Mouse (Mus musculus) c-Kit-positive CD71-negative TER-119-negative erythroid progenitor cells, embryonic 14.5 days (primary cell): ENCODE results near the gene Rilpl1.
A peak's percentile ranks its signal among the peaks of the same experiment; 100 is the strongest.
"Not testable (repeated sequence)": the region's sequence is repeated elsewhere in the genome, so short reads cannot be mapped to it uniquely, and the experiment has no call there.

Experiments
- DNase-seq: peaks from one replicate; pipeline ENCODE4 v3.0.0-alpha.2; 2013; ENCODE audit warnings: low read depth

Gene Rilpl1

GRCm38 (mm10) chr5:124530655-124531582, at the start of gene Rilpl1:
Rilpl1 (minus strand) TSS chr5:124531391.
- no peak for DNase-seq

GRCm38 (mm10) chr5:124578633-124579317, 47.6 kb upstream of the Rilpl1 start, which contains the start of the genes Eif2b1 and Gtf2h3:
Eif2b1 (minus strand) TSS chr5:124579131.
Gtf2h3 (plus strand) TSS chr5:124579140.
- peak; percentile 91 for DNase-seq

- DNase-seq = no peak
Observed at GRCm38 (mm10) chr5:124575467-124575866, 44.3 kb upstream of the Rilpl1 start.

- no peak for DNase-seq
Observed at GRCm38 (mm10) chr5:124571068-124571467, 39.9 kb upstream of the Rilpl1 start.

GRCm38 (mm10) chr5:124555145-124555544, 24.0 kb upstream of the Rilpl1 start:
- DNase-seq = no peak

GRCm38 (mm10) chr5:124553607-124554006, 22.4 kb upstream of the Rilpl1 start:
- DNase-seq = no peak

GRCm38 (mm10) chr5:124552558-124553307, 21.5 kb upstream of the Rilpl1 start, which contains the start of gene Ddx55:
Ddx55 (plus strand) TSS chr5:124552864.
- peak; percentile 95 for DNase-seq

- DNase-seq = no peak
Observed at GRCm38 (mm10) chr5:124552094-124552472, 20.9 kb upstream of the Rilpl1 start.

- not testable (repeated sequence) for DNase-seq
Observed at GRCm38 (mm10) chr5:124551349-124552093, 20.3 kb upstream of the Rilpl1 start.

GRCm38 (mm10) chr5:124550737-124551136, 19.5 kb upstream of the Rilpl1 start:
- DNase-seq = not testable (repeated sequence)

GRCm38 (mm10) chr5:124541602-124541973, 10.4 kb upstream of the Rilpl1 start:
- no peak for DNase-seq

- no peak for DNase-seq
Observed at GRCm38 (mm10) chr5:124540905-124541601, 9.9 kb upstream of the Rilpl1 start.

GRCm38 (mm10) chr5:124540383-124540786, 9.2 kb upstream of the Rilpl1 start, which contains the start of gene Tmed2:
Tmed2 (plus strand) TSS chr5:124540695.
- peak; percentile 86 for DNase-seq

- DNase-seq = no peak
Observed at GRCm38 (mm10) chr5:124539905-124540304, 8.7 kb upstream of the Rilpl1 start.

- DNase-seq = peak; percentile 74
Observed at GRCm38 (mm10) chr5:124538813-124539792, 7.9 kb upstream of the Rilpl1 start.

- no peak for DNase-seq
Observed at GRCm38 (mm10) chr5:124536776-124537175, 5.6 kb upstream of the Rilpl1 start.

GRCm38 (mm10) chr5:124535016-124535415, 3.8 kb upstream of the Rilpl1 start:
- no peak for DNase-seq

- no peak for DNase-seq
Observed at GRCm38 (mm10) chr5:124532451-124532850, 1.3 kb upstream of the Rilpl1 start.

GRCm38 (mm10) chr5:124531583-124531930, 366 bp upstream of the Rilpl1 start:
- DNase-seq = no peak

- DNase-seq = no peak
Observed at GRCm38 (mm10) chr5:124529697-124530096, 1.5 kb downstream of the Rilpl1 start.
